Mouse (Mus musculus) stomach, postnatal 0 days (tissue): ENCODE measurements around the gene E130308A19Rik.

Source experiments
- CTCF ChIP-seq: IDR thresholded peaks from 2 replicates; pipeline ENCODE4 v1.5.1; 2016; ENCODE audit warnings: antibody characterized with exemption, low read depth, mild to moderate bottlenecking, moderate library complexity
- EP300 ChIP-seq: optimal IDR thresholded peaks from 2 replicates; pipeline ENCODE3; 2016; ENCODE audit warnings: antibody characterized with exemption

DNA sequence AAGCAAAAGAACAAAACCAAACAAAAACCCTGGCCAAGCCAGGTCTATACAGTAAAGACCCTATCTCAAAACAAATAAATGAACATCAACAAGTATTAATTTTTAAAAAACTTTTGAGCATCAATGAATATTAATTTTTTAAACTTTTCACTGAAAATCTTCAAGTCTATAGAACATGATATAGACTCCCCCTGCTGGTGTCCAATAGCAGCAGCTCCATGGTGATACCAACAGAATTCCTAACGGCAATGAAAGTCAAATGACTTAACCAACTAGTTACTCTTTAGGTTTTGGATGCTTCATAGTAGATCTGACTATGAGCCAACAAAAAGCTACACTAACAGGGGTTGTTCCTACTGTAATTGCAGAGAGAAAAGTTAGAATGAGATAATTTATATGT is 154.6 kb downstream of the E130308A19Rik start:
- TF ChIP-seq EP300, result no peak
- peak; percentile 76 for TF ChIP-seq CTCF
